25 mouse cellular contexts compared by ENCODE assay signal in the genomic region with DNA sequence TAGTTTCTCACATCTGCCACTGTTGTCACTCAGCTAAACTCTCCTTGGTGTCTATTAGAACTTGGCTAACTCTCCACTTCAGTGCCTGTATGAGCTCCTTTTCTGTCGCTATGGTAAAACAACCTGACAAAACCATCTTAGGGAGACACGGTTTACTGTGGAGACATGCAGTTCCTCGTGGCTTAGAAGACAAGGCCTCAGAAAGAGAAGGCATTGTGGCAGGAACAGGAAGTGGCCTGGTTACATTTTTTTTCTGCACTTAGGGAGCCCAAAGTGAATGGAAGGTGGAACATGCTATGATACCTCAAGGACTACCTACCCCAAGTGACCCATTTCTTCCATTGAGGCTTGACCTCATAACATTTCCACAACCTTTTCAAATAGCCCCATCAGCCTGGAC. TPM values are rescaled to one million over a fixed set of nuclear protein-coding genes. Genes with fewer than 3 reads are reported as not detected.
A peak's percentile ranks its signal among the peaks of the same experiment; 100 is the strongest.
DNase-seq lines count a peak whose midpoint lies in the region; TF ChIP-seq lines count a peak whose summit lies in the region.
"Had no signal": no experiment of that assay in that cellular context is flagged by ENCODE, and none has a peak within 500 bp of the region (broad histone marks: within the 10 kb centered on the region; RNA-seq: fewer than 3 reads in every experiment).

No protein-coding gene starts in this region.

- peaks cover 53% of the 10 kb centered on the region for H3K36me3 ChIP-seq in macrophage (ENCODE audit: inconsistent target)
- H3K36me3 ChIP-seq in splenic B cell, adult 2 months (ENCODE audit: control insufficient read depth, insufficient read depth, low read length, poor library complexity, severe bottlenecking): no peaks in the 10 kb centered on the region
- H3K36me3 ChIP-seq in embryonic facial prominence, embryonic 10.5 days (replicated peaks): peaks cover 24% of the 10 kb centered on the region
- H3K36me3 ChIP-seq: embryonic facial prominence, embryonic 15.5 days; forebrain, embryonic 15.5 days; hindbrain, embryonic 12.5 days; neural tube, embryonic 13.5 days had no signal

- peaks cover 100% of the 10 kb centered on the region for H3K79me2 ChIP-seq in macrophage (ENCODE audit: inconsistent target)

- H3K4me1 ChIP-seq in bone marrow macrophage, adult 2 months (ENCODE audit: control insufficient read depth, insufficient read depth, low read length): peaks cover 28% of the 10 kb centered on the region
- H3K4me1 ChIP-seq in embryonic facial prominence, embryonic 10.5 days: peaks cover 11% of the 10 kb centered on the region
- H3K4me1 ChIP-seq: hindbrain, embryonic 12.5 days; neural tube, embryonic 13.5 days had no signal

- peak overlapping the region; percentile 52 for H3K27ac ChIP-seq in bone marrow macrophage, adult 2 months (ENCODE audit: insufficient read depth, low read depth, low read length)
- H3K27ac ChIP-seq in macrophage: peak overlapping the region; percentile 48
- no peak overlapping the region for H3K27ac ChIP-seq in embryonic facial prominence, embryonic 10.5 days (replicated peaks)
- H3K27ac ChIP-seq: embryonic facial prominence, embryonic 15.5 days; forebrain, embryonic 15.5 days; hindbrain, embryonic 12.5 days; kidney, postnatal 0 days; left cerebral cortex, adult 2 months; liver, embryonic 14.5 days; neural tube, embryonic 13.5 days had no signal

- 8% methylated on average over 3 of the region's 3 CpGs for WGBS in macrophage (ENCODE audit: missing documents)
- WGBS in embryonic facial prominence, embryonic 10.5 days: 83% methylated on average over 3 of the region's 3 CpGs

- H3K9me3 ChIP-seq in embryonic facial prominence, embryonic 10.5 days: no peaks in the 10 kb centered on the region
- H3K9me3 ChIP-seq: embryonic facial prominence, embryonic 15.5 days; forebrain, embryonic 15.5 days; hindbrain, embryonic 12.5 days; lung, embryonic 15.5 days; megakaryocyte, embryonic 14.5 days; neural tube, embryonic 13.5 days had no signal

- no peak overlapping the region for H3K4me3 ChIP-seq in bone marrow macrophage, adult 2 months (ENCODE audit: insufficient read depth, low read length)
- no peak overlapping the region for H3K4me3 ChIP-seq in macrophage (ENCODE audit: inconsistent target)
- no peak overlapping the region for H3K4me3 ChIP-seq in embryonic facial prominence, embryonic 10.5 days
- H3K4me3 ChIP-seq: embryonic facial prominence, embryonic 15.5 days; forebrain, embryonic 15.5 days; hindbrain, embryonic 12.5 days; left cerebral cortex, adult 2 months; lung, embryonic 15.5 days; megakaryocyte, embryonic 14.5 days; neural tube, embryonic 13.5 days had no signal

- DNase-seq in thymus, postnatal 14 days: peak; percentile 16
- no peak for DNase-seq in thymus, postnatal 10 days (ENCODE audit: low spot score in 2 of 2)
- DNase-seq in splenic B cell, adult 2 months (ENCODE audit: low read depth, low spot score): peak; percentile 20
- no peak for DNase-seq in right cerebral cortex, postnatal 14 days
- no peak for DNase-seq in embryonic facial prominence, embryonic 10.5 days (ENCODE audit: low spot score)
- DNase-seq in adrenal gland, postnatal 10 days: no peak
- DNase-seq: cerebellum, adult 8-10 months; cerebellum, postnatal 36 days; gastrocnemius, postnatal 10 days; heart, adult 11 months; kidney, adult 2 months; layer of hippocampus, adult 9-11 months; midbrain, embryonic 14.5 days; thymus, postnatal 4 days had no signal

- no peak for TF ChIP-seq POLR2A in bone marrow macrophage, adult 2 months (IDR thresholded peaks at IDR 0.05; ENCODE audit: borderline replicate concordance, low read depth, low read length)

- TF ChIP-seq CTCF in bone marrow macrophage, adult 2 months (IDR thresholded peaks at IDR 0.05; ENCODE audit: low read depth, low read length): no peak

- no peaks in the 10 kb centered on the region for H3K27me3 ChIP-seq in splenic B cell, adult 2 months (ENCODE audit: control insufficient read depth, insufficient read depth, low read length, poor library complexity, severe bottlenecking)
- H3K27me3 ChIP-seq in embryonic facial prominence, embryonic 10.5 days (replicated peaks; ENCODE audit: low read depth, poor library complexity, severe bottlenecking): no peaks in the 10 kb centered on the region
- H3K27me3 ChIP-seq: embryonic facial prominence, embryonic 15.5 days; forebrain, embryonic 15.5 days; hindbrain, embryonic 12.5 days; lung, embryonic 15.5 days; megakaryocyte, embryonic 14.5 days; neural tube, embryonic 13.5 days had no signal

RNA-seq across cellular contexts. Expression of a gene that starts 18.7 kb away (rescaled TPM):
- 107 and 110 TPM in 2 replicates for polyA plus RNA-seq in bone marrow macrophage, adult 2 months (2012; ENCODE audit: insufficient read depth, insufficient read length, missing spikeins)
- total RNA-seq in macrophage (2018; cell fraction: chromatin; rRNA removed): 1,000 to 10,000 TPM in 3 of 26 experiments, 100 to 1,000 TPM in 23; 207 to 1,244 (median 399) TPM
- 100 to 1,000 TPM; 164 to 281 (median 201) TPM for total RNA-seq in macrophage (2018; cell fraction: cytosol; rRNA removed)
- 100 to 1,000 TPM; 193 to 717 (median 422) TPM for total RNA-seq in macrophage (2018; cell fraction: nucleus; rRNA removed)
- polyA plus RNA-seq in macrophage (2018): 136 to 190 TPM (median 180 TPM) in 3 replicates
- 5.0 and 6.6 TPM in 2 replicates for polyA plus RNA-seq in embryonic facial prominence, embryonic 10.5 days (2016; fragmentation: Nextera tagmentation; extraction: Ambion mirVana)
- 10 to 100 TPM; 51.9 to 55.3 TPM for total RNA-seq in adrenal gland, postnatal 10 days (2021)

Comparison
In these comparisons a context has a peak if more than half of its experiments do, and no peak if none do; other contexts are left out.
1. DNase-seq: peak in thymus, postnatal 14 days (single experiment) and splenic B cell, adult 2 months (single experiment); none in thymus, postnatal 10 days (0 of 2), right cerebral cortex, postnatal 14 days (single experiment), embryonic facial prominence, embryonic 10.5 days (single experiment) and adrenal gland, postnatal 10 days (single experiment).
2. RNA of a gene that starts 18.7 kb away (polyA plus RNA-seq): 136 to 190 TPM in macrophage and 107 to 110 TPM in bone marrow macrophage, adult 2 months; 5.0 to 6.6 TPM in embryonic facial prominence, embryonic 10.5 days; every median in the first group is over 10 times any median in the second.